Mouse (Mus musculus): Measurements from ENCODE around the gene Ankfy1. TPM values are rescaled to one million over a fixed set of nuclear protein-coding genes. Genes with fewer than 3 reads are reported as not detected.
"Not testable (repeated sequence)": the region's sequence is repeated elsewhere in the genome, so short reads cannot be mapped to it uniquely, and the experiment has no call there.

Ankfy1 gene
- polyA plus RNA-seq, 1 experiment from 2014 or later, result 28.7 TPM

DNA sequence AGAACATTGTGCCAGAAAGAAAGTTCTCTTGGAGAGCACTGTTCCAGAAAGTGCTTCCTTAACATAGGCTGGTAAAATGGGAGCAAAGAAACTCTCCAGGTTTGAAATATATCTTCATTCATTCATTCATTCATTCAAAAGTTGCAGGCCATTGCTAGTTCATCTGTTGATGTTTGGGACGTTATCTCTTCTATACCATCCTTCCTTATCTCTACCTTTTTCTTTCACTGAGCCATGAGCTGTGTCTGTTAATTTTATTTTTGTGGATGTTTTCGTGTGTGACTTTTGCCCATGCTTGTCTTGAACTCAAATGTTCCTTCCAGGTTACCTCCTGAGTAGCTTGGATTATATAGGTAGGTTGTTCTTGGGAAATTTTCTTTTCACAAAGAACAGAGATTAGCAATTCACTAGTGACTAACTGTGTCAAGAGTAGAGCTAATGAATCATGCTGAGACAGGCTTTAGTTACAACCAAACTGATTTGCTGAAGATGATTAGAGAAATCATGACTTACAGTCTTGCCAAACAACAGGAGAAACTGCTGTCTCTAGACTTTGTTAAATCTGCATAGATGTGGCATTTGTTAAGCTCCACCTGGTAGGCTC lies 6.7 kb downstream of the Ankfy1 start:
- DNase-seq (ENCODE audit: low spot score, missing footprints) (no peak), ATAC-seq (ENCODE audit: low FRiP score) (no peak)
- Histone ChIP-seq H3K9ac (ENCODE audit: low read length) (no peak overlapping the region), H3K4me1 (ENCODE audit: control insufficient read depth, insufficient read depth, low read length) (peaks cover 2% of the 10 kb centered on the region), H3K27ac (ENCODE audit: low read depth, low read length) (no peak overlapping the region), H3K4me2 (no peak overlapping the region), H3K9me3 (ENCODE audit: control insufficient read depth, low read length) (no peaks in the 10 kb centered on the region), H3K4me3 (ENCODE audit: low read depth, low read length) (no peak overlapping the region), H3K27me3 (ENCODE audit: control insufficient read depth, insufficient read depth, low read length) (no peaks in the 10 kb centered on the region), H3K36me3 (ENCODE audit: control insufficient read depth, insufficient read depth, low read length) (no peaks in the 10 kb centered on the region; the same call in 1 of the 2 replicates)
- 90% methylated on average over 2 of the region's 2 CpGs for WGBS

DNA sequence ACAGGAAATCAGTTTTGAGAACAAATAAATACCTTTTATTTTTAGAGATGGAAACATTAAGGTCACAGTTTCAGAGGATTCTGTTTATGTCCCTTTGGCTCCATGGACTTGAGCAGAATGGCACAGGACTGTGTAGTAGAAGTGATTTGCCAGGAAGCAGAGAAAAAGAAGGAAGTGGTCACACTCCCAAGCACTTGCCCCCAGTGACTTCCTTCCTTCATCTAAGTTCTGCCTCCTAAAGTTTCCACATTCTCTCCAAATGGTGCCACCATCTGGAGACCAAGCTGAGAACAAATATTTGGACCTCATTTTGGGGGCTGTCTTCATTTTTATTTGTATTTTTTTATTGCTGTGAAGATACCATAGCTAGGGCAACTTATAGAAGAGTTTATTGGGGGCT lies 7.5 kb downstream of the Ankfy1 start:
- Histone ChIP-seq H3K36me3 (ENCODE audit: control insufficient read depth, insufficient read depth, low read length) (no peaks in the 10 kb centered on the region; the same call in 1 of the 2 replicates), H3K27ac (ENCODE audit: low read depth, low read length) (no peak overlapping the region)
- no peak for ATAC-seq (ENCODE audit: low FRiP score)

GRCm38 (mm10) chr11:72705111-72705510 lies 15.3 kb downstream of the Ankfy1 start:
- not testable (repeated sequence) for H3K9ac ChIP-seq (ENCODE audit: low read length); H3K4me2 ChIP-seq; H3K27ac ChIP-seq (ENCODE audit: low read depth, low read length); H3K9me3 ChIP-seq (ENCODE audit: control insufficient read depth, low read length); H3K4me1 ChIP-seq (ENCODE audit: control insufficient read depth, insufficient read depth, low read length); H3K36me3 ChIP-seq (ENCODE audit: control insufficient read depth, insufficient read depth, low read length); H3K4me3 ChIP-seq (ENCODE audit: low read depth, low read length); ATAC-seq (ENCODE audit: low FRiP score); H3K27me3 ChIP-seq (ENCODE audit: control insufficient read depth, insufficient read depth, low read length)
- WGBS, result 96% methylated on average over 2 of the region's 2 CpGs
- DNase-seq (ENCODE audit: low spot score, missing footprints), result peak; percentile 12

More for the DNA sequence above, 7.5 kb downstream of the Ankfy1 start:
- Histone ChIP-seq H3K4me3 (ENCODE audit: low read depth, low read length) (no peak overlapping the region), H3K4me1 (ENCODE audit: control insufficient read depth, insufficient read depth, low read length) (no peaks in the 10 kb centered on the region), H3K9ac (ENCODE audit: low read length) (no peak overlapping the region), H3K27me3 (ENCODE audit: control insufficient read depth, insufficient read depth, low read length) (no peaks in the 10 kb centered on the region), H3K9me3 (ENCODE audit: control insufficient read depth, low read length) (no peaks in the 10 kb centered on the region), H3K4me2 (no peak overlapping the region)
- peak; percentile 69 for DNase-seq (ENCODE audit: low spot score, missing footprints)

- Histone ChIP-seq H3K27me3 (ENCODE audit: control insufficient read depth, insufficient read depth, low read length) (no peaks in the 10 kb centered on the region), H3K4me2 (no peak overlapping the region), H3K36me3 (ENCODE audit: control insufficient read depth, insufficient read depth, low read length) (peaks cover 8% of the 10 kb centered on the region), H3K4me1 (ENCODE audit: control insufficient read depth, insufficient read depth, low read length) (no peaks in the 10 kb centered on the region), H3K9ac (ENCODE audit: low read length) (no peak overlapping the region), H3K27ac (ENCODE audit: low read depth, low read length) (no peak overlapping the region), H3K4me3 (ENCODE audit: low read depth, low read length) (no peak overlapping the region), H3K9me3 (ENCODE audit: control insufficient read depth, low read length) (no peaks in the 10 kb centered on the region)
- ATAC-seq (ENCODE audit: low FRiP score) (no peak), DNase-seq (ENCODE audit: low spot score, missing footprints) (peak; percentile 75)
- 94% methylated on average over 5 of the region's 5 CpGs for WGBS
Measured at GRCm38 (mm10) chr11:72712721-72713120, 22.9 kb downstream of the Ankfy1 start.

GRCm38 (mm10) chr11:72718161-72718560 lies 28.4 kb downstream of the Ankfy1 start:
- Histone ChIP-seq H3K9ac (ENCODE audit: low read length) (no peak overlapping the region), H3K4me1 (ENCODE audit: control insufficient read depth, insufficient read depth, low read length) (no peaks in the 10 kb centered on the region), H3K27me3 (ENCODE audit: control insufficient read depth, insufficient read depth, low read length) (no peaks in the 10 kb centered on the region), H3K36me3 (ENCODE audit: control insufficient read depth, insufficient read depth, low read length) (peaks cover under 1% of the 10 kb centered on the region; the same call in 1 of the 2 replicates), H3K27ac (ENCODE audit: low read depth, low read length) (no peak overlapping the region), H3K9me3 (ENCODE audit: control insufficient read depth, low read length) (no peaks in the 10 kb centered on the region), H3K4me2 (no peak overlapping the region), H3K4me3 (ENCODE audit: low read depth, low read length) (no peak overlapping the region)
- no peak for ATAC-seq (ENCODE audit: low FRiP score)
- WGBS, result 92% methylated on average over 3 of the region's 3 CpGs
- DNase-seq (ENCODE audit: low spot score, missing footprints), result peak; percentile 47

GRCm38 (mm10) chr11:72723165-72723564 lies 33.4 kb downstream of the Ankfy1 start:
- Histone ChIP-seq H3K9ac (ENCODE audit: low read length) (no peak overlapping the region), H3K27me3 (ENCODE audit: control insufficient read depth, insufficient read depth, low read length) (no peaks in the 10 kb centered on the region), H3K4me1 (ENCODE audit: control insufficient read depth, insufficient read depth, low read length) (no peaks in the 10 kb centered on the region), H3K4me2 (no peak overlapping the region), H3K27ac (ENCODE audit: low read depth, low read length) (no peak overlapping the region), H3K36me3 (ENCODE audit: control insufficient read depth, insufficient read depth, low read length) (no peaks in the 10 kb centered on the region), H3K4me3 (ENCODE audit: low read depth, low read length) (no peak overlapping the region), H3K9me3 (ENCODE audit: control insufficient read depth, low read length) (no peaks in the 10 kb centered on the region)
- DNase-seq (ENCODE audit: low spot score, missing footprints), result peak; percentile 69
- 72% methylated on average over 2 of the region's 2 CpGs for WGBS
- no peak for ATAC-seq (ENCODE audit: low FRiP score)

DNA sequence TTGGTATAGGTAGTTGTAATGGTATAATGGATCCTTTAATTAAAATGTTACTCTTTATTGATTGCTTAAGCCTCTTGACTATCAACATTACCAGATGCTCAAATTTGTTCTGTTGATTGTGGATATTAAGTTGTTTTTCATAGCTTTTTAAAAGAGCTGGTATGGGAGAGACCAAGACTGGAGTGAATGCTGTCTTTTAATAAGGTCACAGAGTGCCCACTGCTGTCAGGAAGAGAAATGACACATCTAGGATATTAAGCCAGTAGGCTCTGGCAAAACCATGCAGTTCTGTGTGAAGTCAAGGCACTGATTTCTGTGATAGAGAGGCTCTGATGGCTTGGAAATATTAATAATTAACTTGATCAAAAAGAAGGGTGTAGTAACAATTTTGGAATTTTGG lies 34.1 kb downstream of the Ankfy1 start:
- DNase-seq (ENCODE audit: low spot score, missing footprints) (peak; percentile 51), ATAC-seq (ENCODE audit: low FRiP score) (no peak)
- H3K27ac ChIP-seq (ENCODE audit: low read depth, low read length), result no peak overlapping the region
- H3K4me2 ChIP-seq, result no peak overlapping the region
- H3K9me3 ChIP-seq (ENCODE audit: control insufficient read depth, low read length), result no peaks in the 10 kb centered on the region
- H3K36me3 ChIP-seq (ENCODE audit: control insufficient read depth, insufficient read depth, low read length), result no peaks in the 10 kb centered on the region
- no peak overlapping the region for H3K9ac ChIP-seq (ENCODE audit: low read length)
- no peak overlapping the region for H3K4me3 ChIP-seq (ENCODE audit: low read depth, low read length)
- no peaks in the 10 kb centered on the region for H3K4me1 ChIP-seq (ENCODE audit: control insufficient read depth, insufficient read depth, low read length)
- H3K27me3 ChIP-seq (ENCODE audit: control insufficient read depth, insufficient read depth, low read length), result no peaks in the 10 kb centered on the region

DNA sequence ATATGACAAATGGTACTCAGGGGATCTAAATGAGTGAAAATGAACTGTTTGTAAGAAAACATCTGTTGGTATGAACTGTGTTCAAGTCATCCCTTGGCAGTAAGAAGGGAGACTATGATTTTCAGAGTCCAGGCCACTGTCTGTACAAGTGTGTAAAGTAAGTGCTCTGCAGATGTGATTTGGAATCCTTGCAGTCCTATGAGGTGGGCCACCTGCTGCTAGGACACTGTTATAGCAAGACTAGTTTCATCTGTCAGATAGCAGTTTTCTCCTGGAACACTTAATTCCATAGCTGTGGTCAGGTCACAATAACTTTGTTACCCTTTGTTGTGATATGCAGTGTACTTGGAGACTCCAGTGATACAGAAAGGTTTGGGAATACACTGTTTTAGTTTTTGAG lies 36.2 kb downstream of the Ankfy1 start:
- no peak overlapping the region for H3K27ac ChIP-seq (ENCODE audit: low read depth, low read length)
- H3K4me3 ChIP-seq (ENCODE audit: low read depth, low read length), result no peak overlapping the region
- H3K27me3 ChIP-seq (ENCODE audit: control insufficient read depth, insufficient read depth, low read length), result no peaks in the 10 kb centered on the region
- DNase-seq (ENCODE audit: low spot score, missing footprints) (no peak), ATAC-seq (ENCODE audit: low FRiP score) (no peak)
- H3K9ac ChIP-seq (ENCODE audit: low read length), result no peak overlapping the region
- peaks cover 6% of the 10 kb centered on the region; the same call in 1 of the 2 replicates for H3K36me3 ChIP-seq (ENCODE audit: control insufficient read depth, insufficient read depth, low read length)
- H3K9me3 ChIP-seq (ENCODE audit: control insufficient read depth, low read length), result no peaks in the 10 kb centered on the region
- no peak overlapping the region for H3K4me2 ChIP-seq
- H3K4me1 ChIP-seq (ENCODE audit: control insufficient read depth, insufficient read depth, low read length), result no peaks in the 10 kb centered on the region

GRCm38 (mm10) chr11:72733736-72734135 lies 43.9 kb downstream of the Ankfy1 start:
- no peak overlapping the region for H3K9ac ChIP-seq (ENCODE audit: low read length)
- H3K9me3 ChIP-seq (ENCODE audit: control insufficient read depth, low read length), result no peaks in the 10 kb centered on the region
- peaks cover 10% of the 10 kb centered on the region; the same call in 1 of the 2 replicates for H3K36me3 ChIP-seq (ENCODE audit: control insufficient read depth, insufficient read depth, low read length)
- H3K4me1 ChIP-seq (ENCODE audit: control insufficient read depth, insufficient read depth, low read length), result no peaks in the 10 kb centered on the region
- no peak overlapping the region for H3K4me3 ChIP-seq (ENCODE audit: low read depth, low read length)
- WGBS, result 89% methylated on average over 3 of the region's 3 CpGs
- H3K27me3 ChIP-seq (ENCODE audit: control insufficient read depth, insufficient read depth, low read length), result no peaks in the 10 kb centered on the region
- no peak for ATAC-seq (ENCODE audit: low FRiP score)
- H3K27ac ChIP-seq (ENCODE audit: low read depth, low read length), result no peak overlapping the region
- no peak overlapping the region for H3K4me2 ChIP-seq
- peak; percentile 59 for DNase-seq (ENCODE audit: low spot score, missing footprints)
